Mouse (Mus musculus) midbrain, embryonic 13.5 days (tissue): ENCODE measurements around the gene Gm10842. TPM values are rescaled to one million over a fixed set of nuclear protein-coding genes. Genes with fewer than 3 reads are reported as not detected.

Experiments
- ATAC-seq: fragments of 200-750 bp; cut with Nextera tagmentation; 2 replicates; pipeline ENCODE4 v1.8.0; 2017; ENCODE audit warnings: mild to moderate bottlenecking, moderate TSS enrichment, moderate library complexity
- H3K27ac ChIP-seq: fragments of 300-500 bp; sonication (generic); 2 replicates; pipeline ENCODE4 v1.5.1; 2015; ENCODE audit warnings: inconsistent platforms, mild to moderate bottlenecking, moderate library complexity
- H3K27me3 ChIP-seq: fragments of 300-500 bp; sonication (generic); 2 replicates; pipeline ENCODE4 v1.6.1; 2015; ENCODE audit warnings: mild to moderate bottlenecking, inconsistent platforms
- H3K36me3 ChIP-seq: fragments of 300-500 bp; sonication (generic); 2 replicates; pipeline ENCODE4 v1.6.1; 2015; ENCODE audit warnings: mild to moderate bottlenecking, inconsistent platforms
- H3K4me1 ChIP-seq: fragments of 300-500 bp; sonication (generic); replicated peaks from 2 replicates; pipeline ENCODE4 v1.6.1; 2015; ENCODE audit warnings: inconsistent platforms
- H3K4me2 ChIP-seq: fragments of 300-500 bp; sonication (generic); replicated peaks from 2 replicates; pipeline ENCODE4 v1.6.1; 2015; ENCODE audit warnings: moderate library complexity, mild to moderate bottlenecking, inconsistent platforms
- H3K4me3 ChIP-seq: fragments of 300-500 bp; sonication (generic); replicated peaks from 2 replicates; pipeline ENCODE4 v1.5.1; 2015; ENCODE audit warnings: mild to moderate bottlenecking, inconsistent platforms
- H3K9ac ChIP-seq: fragments of 300-500 bp; sonication (generic); replicated peaks from 2 replicates; pipeline ENCODE4 v1.6.1; 2015; ENCODE audit warnings: mild to moderate bottlenecking, inconsistent platforms
- H3K9me3 ChIP-seq: fragments of 300-500 bp; sonication (generic); 2 replicates; pipeline ENCODE4 v1.6.1; 2016; ENCODE audit warnings: mild to moderate bottlenecking, inconsistent platforms
- WGBS: fragments of 180-500 bp; shearing (Covaris S2); methylation state at CpG from one replicate; pipeline ENCODE4 v1.1.7; 2015; 5-methylcytosine and 5-hydroxymethylcytosine counted together
- polyA plus RNA-seq: library from polyadenylated mRNA; unstranded; fragments of >200 nt; fragmentation: Nextera tagmentation; extraction: Ambion mirVana; gene quantifications from 2 replicates; pipeline ENCODE4 v1.2.1, GENCODE M21; 2015

Gm10842 gene
- polyA plus RNA-seq, 1 experiment from 2014 or later: not detected

DNA sequence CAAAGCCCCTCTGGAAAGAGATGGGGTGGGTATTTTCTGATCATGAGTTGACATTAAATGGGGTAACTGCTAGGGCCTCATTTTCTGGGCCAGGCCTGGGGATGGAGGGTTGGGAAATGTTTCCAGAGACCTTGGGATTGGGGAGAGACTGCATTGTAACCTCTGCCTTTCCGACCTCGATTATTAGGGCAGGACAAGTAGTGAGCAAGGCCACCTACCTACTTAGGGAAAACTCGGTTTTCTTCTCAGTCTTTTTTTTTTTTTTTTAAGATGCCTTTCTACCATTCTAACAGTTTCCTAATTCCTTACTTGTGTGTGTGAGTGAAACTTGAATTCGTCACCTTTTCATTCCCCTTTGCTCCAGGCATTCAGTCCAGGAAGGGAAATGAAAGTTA is 35.8 kb downstream of the Gm10842 start:
- Histone ChIP-seq H3K9me3 (no peaks in the 10 kb centered on the region), H3K27ac (peak overlapping the region; percentile 92), H3K36me3 (peaks cover 16% of the 10 kb centered on the region), H3K9ac (peak overlapping the region; percentile 99), H3K4me3 (peak overlapping the region; percentile 95), H3K4me1 (peaks cover 33% of the 10 kb centered on the region), H3K27me3 (no peaks in the 10 kb centered on the region), H3K4me2 (peak overlapping the region; percentile 80)
- ATAC-seq: no peak
- WGBS: 4% methylated on average over 4 of the region's 4 CpGs

DNA sequence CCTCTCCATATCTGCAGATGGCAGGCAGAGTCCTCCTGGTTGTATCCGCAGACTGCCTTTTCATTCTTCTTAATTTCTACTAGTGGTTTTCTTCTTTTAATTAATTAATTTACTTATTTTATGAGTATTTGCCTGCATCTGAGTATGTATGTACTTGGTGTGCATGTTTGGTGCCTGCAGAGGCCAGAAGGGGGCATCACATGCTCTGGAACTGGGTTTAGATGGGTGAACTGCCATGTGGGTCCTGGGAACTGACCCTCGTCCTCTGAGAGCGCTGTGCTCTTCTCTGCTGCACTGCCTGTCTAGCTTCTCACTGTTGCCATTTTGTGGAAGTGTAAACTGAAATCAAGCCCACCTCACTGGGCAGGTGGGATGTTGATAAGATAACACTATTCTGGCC is 38.0 kb downstream of the Gm10842 start:
- WGBS: 93% methylated on average over 3 of the region's 3 CpGs
- no peak overlapping the region for H3K4me3 ChIP-seq
- H3K9me3 ChIP-seq: no peaks in the 10 kb centered on the region
- H3K36me3 ChIP-seq: peaks cover 16% of the 10 kb centered on the region
- no peaks in the 10 kb centered on the region for H3K27me3 ChIP-seq
- no peak for ATAC-seq
- peaks cover 22% of the 10 kb centered on the region for H3K4me1 ChIP-seq
- no peak overlapping the region for H3K4me2 ChIP-seq
- no peak overlapping the region for H3K27ac ChIP-seq
- no peak overlapping the region for H3K9ac ChIP-seq

DNA sequence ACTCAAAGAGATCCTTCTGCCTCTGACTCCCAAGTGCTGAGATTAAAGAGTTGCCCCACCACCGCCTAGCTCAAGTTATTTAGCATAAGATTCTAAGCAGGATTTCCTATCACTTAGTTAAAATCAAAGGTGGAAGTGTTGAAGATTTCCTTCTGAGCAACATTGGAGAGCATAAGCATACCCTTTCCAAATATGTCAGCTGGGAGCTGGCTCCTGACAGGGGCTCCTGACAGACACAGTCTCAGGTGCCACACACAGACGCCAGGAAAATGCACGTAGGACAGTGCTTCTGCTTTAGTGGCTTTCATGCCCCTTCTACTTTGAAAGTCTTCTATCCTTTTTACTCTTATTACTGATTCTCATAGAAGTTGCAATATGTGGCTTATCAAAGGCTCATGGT is 45.5 kb downstream of the Gm10842 start:
- H3K4me2 ChIP-seq: no peak overlapping the region
- H3K9me3 ChIP-seq: no peaks in the 10 kb centered on the region
- no peak overlapping the region for H3K27ac ChIP-seq
- no peaks in the 10 kb centered on the region for H3K27me3 ChIP-seq
- no peak overlapping the region for H3K9ac ChIP-seq
- H3K4me1 ChIP-seq: no peaks in the 10 kb centered on the region
- H3K36me3 ChIP-seq: 0 out of 2 replicates have a peak, but pooled peaks cover 3% of the 10 kb centered on the region
- ATAC-seq: no peak
- 93% methylated on average over 3 of the region's 3 CpGs for WGBS
- no peak overlapping the region for H3K4me3 ChIP-seq

Other genes starting within 250 kb of the Gm10842 start
- gene Efcab3, start 83.3 kb upstream of the Gm10842 start, polyA plus RNA-seq: not detected in 2 replicates
- 32.0 and 34.5 TPM in 2 replicates for gene Mettl2, start 20.5 kb upstream of the Gm10842 start, polyA plus RNA-seq
- gene Tlk2, start 31.9 kb downstream of the Gm10842 start, polyA plus RNA-seq: 23.6 and 24.7 TPM in 2 replicates
- 5.0 and 5.3 TPM in 2 replicates for gene Mrc2, start 145.8 kb downstream of the Gm10842 start, polyA plus RNA-seq